Comparison of ENCODE assay signal across 1 mouse cellular context in the genomic region with DNA sequence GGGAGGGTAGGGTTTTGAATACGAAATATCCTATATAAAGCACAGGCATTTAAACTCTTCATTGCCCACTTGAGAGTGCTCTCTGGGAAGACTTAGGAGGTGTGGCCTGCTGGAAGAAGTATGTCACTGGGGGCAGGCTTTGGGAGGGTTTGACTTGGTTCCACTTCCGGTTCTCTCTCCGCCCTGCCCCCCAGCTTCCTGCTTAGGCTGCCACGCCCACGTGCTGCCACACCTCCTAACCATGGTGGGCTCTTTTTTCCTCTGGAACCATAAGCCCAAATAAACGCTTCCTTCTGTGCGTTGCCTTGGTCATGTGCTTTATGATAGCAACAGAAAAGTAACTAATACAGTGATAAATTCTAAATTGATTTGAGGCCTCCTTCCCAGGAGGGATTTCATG.
TF ChIP-seq lines count a peak whose summit lies in the region.

No protein-coding gene starts in this region.

TF ChIP-seq in MEL, 35 proteins besides CTCF, POLR2A, EP300 and RAD21 (continued from another document):
- no peak for TF ChIP-seq GATA1 (IDR thresholded peaks at IDR 0.05; ENCODE audit: low read depth, low read length)
